ENCODE assay signal across 9 mouse cellular contexts in the genomic region with DNA sequence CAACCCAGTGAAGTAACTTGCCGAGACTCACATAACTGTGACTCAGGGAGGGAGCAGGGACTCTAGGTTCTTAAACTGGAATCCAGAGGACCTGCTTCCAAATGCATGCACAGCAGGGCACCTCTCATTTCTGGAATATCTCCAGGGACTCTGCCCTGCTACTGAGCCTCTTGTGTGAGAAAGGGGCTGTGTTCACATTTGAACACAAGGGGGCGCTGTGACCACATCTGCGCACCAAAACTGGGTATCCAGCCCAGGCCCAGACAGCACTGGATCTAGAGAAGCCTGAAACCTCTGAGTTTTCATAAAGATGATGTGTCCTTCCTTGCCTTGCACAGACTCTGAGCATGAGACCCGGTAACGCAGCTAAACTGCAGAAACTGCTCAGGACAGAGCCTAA. TPM values are rescaled to one million over a fixed set of nuclear protein-coding genes. Genes with fewer than 3 reads are reported as not detected.
A peak's percentile ranks its signal among the peaks of the same experiment; 100 is the strongest.
DNase-seq lines count a peak whose midpoint lies in the region; ATAC-seq and TF ChIP-seq lines count a peak whose summit lies in the region.
"Had no signal": no experiment of that assay in that cellular context is flagged by ENCODE, and none has a peak within 500 bp of the region (broad histone marks: within the 10 kb centered on the region; RNA-seq: fewer than 3 reads in every experiment).

No protein-coding gene starts in this region.

- no peak overlapping the region for H3K9ac ChIP-seq in liver, embryonic 12.5 days
- H3K9ac ChIP-seq in forebrain, embryonic 14.5 days (ENCODE audit: low read length): no peak overlapping the region
- no peak overlapping the region for H3K9ac ChIP-seq in intestine, postnatal 0 days (ENCODE audit: low read depth, low read length)
- H3K9ac ChIP-seq in liver, embryonic 11.5 days (ENCODE audit: low read depth, low read length): no peak overlapping the region
- H3K9ac ChIP-seq in neural tube, embryonic 11.5 days (ENCODE audit: low read length): no peak overlapping the region

- TF ChIP-seq CTCF in intestine, postnatal 0 days (IDR thresholded peaks at IDR 0.05; ENCODE audit: low read depth): peak; percentile 87

- H3K4me1 ChIP-seq in liver, embryonic 12.5 days: 0 out of 2 replicates have a peak, but pooled peaks cover 3% of the 10 kb centered on the region
- H3K4me1 ChIP-seq in forebrain, embryonic 14.5 days (ENCODE audit: control insufficient read depth, insufficient read depth, low read length): no peaks in the 10 kb centered on the region
- H3K4me1 ChIP-seq in intestine, postnatal 0 days (replicated peaks; ENCODE audit: control insufficient read depth, insufficient read depth, low read length): no peaks in the 10 kb centered on the region
- no peaks in the 10 kb centered on the region for H3K4me1 ChIP-seq in liver, embryonic 11.5 days (replicated peaks; ENCODE audit: control insufficient read depth, insufficient read depth, low read length)
- H3K4me1 ChIP-seq in neural tube, embryonic 11.5 days (ENCODE audit: control insufficient read depth, insufficient read depth, low read length): no peaks in the 10 kb centered on the region

- ATAC-seq in liver, embryonic 12.5 days: no peak
- ATAC-seq in forebrain, embryonic 14.5 days: 0 out of 2 replicates have a peak, but pooled peaks have one; percentile 35
- ATAC-seq in intestine, postnatal 0 days: no peak
- ATAC-seq in liver, embryonic 11.5 days (replicated peaks; ENCODE audit: low FRiP score): 0 out of 2 replicates have a peak, but pooled peaks have one; percentile 40
- ATAC-seq in neural tube, embryonic 11.5 days (ENCODE audit: insufficient read depth, low FRiP score, low TSS enrichment): no peak; the same call in 1 of the 2 replicates

- no peak overlapping the region for H3K4me3 ChIP-seq in liver, embryonic 12.5 days
- H3K4me3 ChIP-seq in forebrain, embryonic 14.5 days (ENCODE audit: low read depth, low read length): no peak overlapping the region
- H3K4me3 ChIP-seq in intestine, postnatal 0 days (ENCODE audit: low read depth, low read length): no peak overlapping the region
- no peak overlapping the region for H3K4me3 ChIP-seq in liver, embryonic 11.5 days (ENCODE audit: low read depth, low read length)
- no peak overlapping the region for H3K4me3 ChIP-seq in neural tube, embryonic 11.5 days (ENCODE audit: low read depth, low read length)
- H3K4me3 ChIP-seq: myocyte had no signal

- no peaks in the 10 kb centered on the region for H3K27me3 ChIP-seq in liver, embryonic 12.5 days (replicated peaks)
- H3K27me3 ChIP-seq in forebrain, embryonic 14.5 days (replicated peaks; ENCODE audit: control insufficient read depth, insufficient read depth, low read length): no peaks in the 10 kb centered on the region
- no peaks in the 10 kb centered on the region for H3K27me3 ChIP-seq in intestine, postnatal 0 days (replicated peaks; ENCODE audit: control insufficient read depth, insufficient read depth, low read length)
- no peaks in the 10 kb centered on the region for H3K27me3 ChIP-seq in liver, embryonic 11.5 days (replicated peaks; ENCODE audit: control insufficient read depth, insufficient read depth, low read length)
- H3K27me3 ChIP-seq in neural tube, embryonic 11.5 days (ENCODE audit: control insufficient read depth, insufficient read depth, low read length): no peaks in the 10 kb centered on the region

- no peaks in the 10 kb centered on the region for H3K9me3 ChIP-seq in liver, embryonic 12.5 days (replicated peaks)
- H3K9me3 ChIP-seq in forebrain, embryonic 14.5 days (replicated peaks; ENCODE audit: control insufficient read depth, low read length): no peaks in the 10 kb centered on the region
- no peaks in the 10 kb centered on the region for H3K9me3 ChIP-seq in intestine, postnatal 0 days (ENCODE audit: control insufficient read depth)
- H3K9me3 ChIP-seq in liver, embryonic 11.5 days (ENCODE audit: control insufficient read depth, low read length): no peaks in the 10 kb centered on the region
- H3K9me3 ChIP-seq in neural tube, embryonic 11.5 days (ENCODE audit: control insufficient read depth, low read length): no peaks in the 10 kb centered on the region

- WGBS in liver, embryonic 12.5 days (ENCODE audit: insufficient replicate concordance): 18% methylated on average over 5 of the region's 5 CpGs
- WGBS in forebrain, embryonic 14.5 days: 17% methylated on average over 5 of the region's 5 CpGs
- 21% methylated on average over 5 of the region's 5 CpGs for WGBS in intestine, postnatal 0 days
- WGBS in liver, embryonic 11.5 days: 20% methylated on average over 5 of the region's 5 CpGs
- WGBS in neural tube, embryonic 11.5 days: 23% methylated on average over 5 of the region's 5 CpGs

- no peak overlapping the region for H3K4me2 ChIP-seq in liver, embryonic 12.5 days
- no peak overlapping the region for H3K4me2 ChIP-seq in forebrain, embryonic 14.5 days (ENCODE audit: low read length)
- H3K4me2 ChIP-seq in intestine, postnatal 0 days (replicated peaks; ENCODE audit: low read depth): no peak overlapping the region
- no peak overlapping the region for H3K4me2 ChIP-seq in liver, embryonic 11.5 days
- H3K4me2 ChIP-seq in neural tube, embryonic 11.5 days (ENCODE audit: low read depth): no peak overlapping the region

- H3K27ac ChIP-seq in liver, embryonic 12.5 days: no peak overlapping the region
- no peak overlapping the region for H3K27ac ChIP-seq in forebrain, embryonic 14.5 days (ENCODE audit: low read depth, low read length)
- no peak overlapping the region for H3K27ac ChIP-seq in intestine, postnatal 0 days (ENCODE audit: low read depth, low read length)
- H3K27ac ChIP-seq in liver, embryonic 11.5 days (ENCODE audit: low read depth, low read length): no peak overlapping the region
- no peak overlapping the region for H3K27ac ChIP-seq in neural tube, embryonic 11.5 days (ENCODE audit: low read depth, low read length)

- peaks cover 25% of the 10 kb centered on the region for H3K36me3 ChIP-seq in liver, embryonic 12.5 days
- H3K36me3 ChIP-seq in forebrain, embryonic 14.5 days (ENCODE audit: control insufficient read depth, insufficient read depth, low read length): peaks cover 29% of the 10 kb centered on the region
- peaks cover 24% of the 10 kb centered on the region for H3K36me3 ChIP-seq in intestine, postnatal 0 days (ENCODE audit: control insufficient read depth, insufficient read depth)
- peaks cover 20% of the 10 kb centered on the region for H3K36me3 ChIP-seq in liver, embryonic 11.5 days (ENCODE audit: control insufficient read depth, insufficient read depth, low read length)
- peaks cover 16% of the 10 kb centered on the region for H3K36me3 ChIP-seq in neural tube, embryonic 11.5 days (ENCODE audit: control insufficient read depth, insufficient read depth, low read length)

- peak; percentile 58 for DNase-seq in liver
- DNase-seq in adrenal gland, postnatal 25 days: peak; percentile 63
- peak; percentile 59 for DNase-seq in forebrain, embryonic 14.5 days (ENCODE audit: low spot score)
- peak; percentile 54 for DNase-seq in liver, embryonic 11.5 days (ENCODE audit: low spot score)
- DNase-seq in neural tube, embryonic 11.5 days (ENCODE audit: low spot score): peak; percentile 70
- DNase-seq in thymus, postnatal 36 days: peak; percentile 25 to 41

RNA-seq across cellular contexts. Expression of gene Ctu1, which starts 9.1 kb away (rescaled TPM):
- polyA plus RNA-seq in liver, embryonic 12.5 days (2016; fragmentation: Nextera tagmentation; extraction: Ambion mirVana): 5.9 and 8.0 TPM in 2 replicates
- 11.1 and 13.4 TPM in 2 replicates for total RNA-seq in adrenal gland, postnatal 25 days (2021)
- 18.9 and 20.6 TPM in 2 replicates for polyA plus RNA-seq in forebrain, embryonic 14.5 days (2014; fragmentation: Nextera tagmentation; extraction: Ambion mirVana)
- 5.2 and 5.8 TPM in 2 replicates for polyA plus RNA-seq in intestine, postnatal 0 days (2015; fragmentation: Nextera tagmentation; extraction: Ambion mirVana)
- 7.5 and 8.7 TPM in 2 replicates for polyA plus RNA-seq in liver, embryonic 11.5 days (2014; fragmentation: Nextera tagmentation; extraction: Ambion mirVana)
- 11.0 and 11.6 TPM in 2 replicates for polyA plus RNA-seq in neural tube, embryonic 11.5 days (2014; fragmentation: Nextera tagmentation; extraction: Ambion mirVana)

RNA-seq across cellular contexts. Expression of gene Klk14, which starts 9.3 kb away (rescaled TPM):
- not detected in 2 replicates for polyA plus RNA-seq in liver, embryonic 12.5 days (2016; fragmentation: Nextera tagmentation; extraction: Ambion mirVana)
- total RNA-seq in adrenal gland, postnatal 25 days (2021): not detected in 2 replicates
- not detected in 2 replicates for polyA plus RNA-seq in forebrain, embryonic 14.5 days (2014; fragmentation: Nextera tagmentation; extraction: Ambion mirVana)
- 0.09 and 0.12 TPM in 2 replicates for polyA plus RNA-seq in intestine, postnatal 0 days (2015; fragmentation: Nextera tagmentation; extraction: Ambion mirVana)
- 0.18 TPM in 1 of 2 replicates, not detected in the other for polyA plus RNA-seq in liver, embryonic 11.5 days (2014; fragmentation: Nextera tagmentation; extraction: Ambion mirVana)
- polyA plus RNA-seq in neural tube, embryonic 11.5 days (2014; fragmentation: Nextera tagmentation; extraction: Ambion mirVana): not detected in 2 replicates
- polyA plus RNA-seq: myocyte had no signal

RNA-seq across cellular contexts. Expression of gene Siglece, which starts 21.0 kb away (rescaled TPM):
- 0.79 and 1.6 TPM in 2 replicates for polyA plus RNA-seq in liver, embryonic 12.5 days (2016; fragmentation: Nextera tagmentation; extraction: Ambion mirVana)
- 1.9 and 2.1 TPM in 2 replicates for total RNA-seq in adrenal gland, postnatal 25 days (2021)
- 0.19 and 0.42 TPM in 2 replicates for polyA plus RNA-seq in forebrain, embryonic 14.5 days (2014; fragmentation: Nextera tagmentation; extraction: Ambion mirVana)
- polyA plus RNA-seq in intestine, postnatal 0 days (2015; fragmentation: Nextera tagmentation; extraction: Ambion mirVana): 0.50 and 0.64 TPM in 2 replicates
- polyA plus RNA-seq in liver, embryonic 11.5 days (2014; fragmentation: Nextera tagmentation; extraction: Ambion mirVana): 0.79 and 0.90 TPM in 2 replicates
- 0.34 TPM in 1 of 2 replicates, not detected in the other for polyA plus RNA-seq in neural tube, embryonic 11.5 days (2014; fragmentation: Nextera tagmentation; extraction: Ambion mirVana)
- polyA plus RNA-seq: myocyte had no signal

RNA-seq across cellular contexts. Expression of gene Klk13, which starts 31.4 kb away (rescaled TPM):
- 0.10 and 0.27 TPM in 2 replicates for polyA plus RNA-seq in liver, embryonic 12.5 days (2016; fragmentation: Nextera tagmentation; extraction: Ambion mirVana)
- not detected in 2 replicates for total RNA-seq in adrenal gland, postnatal 25 days (2021)
- polyA plus RNA-seq in forebrain, embryonic 14.5 days (2014; fragmentation: Nextera tagmentation; extraction: Ambion mirVana): not detected in 2 replicates
- 0.12 TPM in 1 of 2 replicates, not detected in the other for polyA plus RNA-seq in intestine, postnatal 0 days (2015; fragmentation: Nextera tagmentation; extraction: Ambion mirVana)
- polyA plus RNA-seq in liver, embryonic 11.5 days (2014; fragmentation: Nextera tagmentation; extraction: Ambion mirVana): 0.44 and 0.56 TPM in 2 replicates
- 0.39 TPM in 1 of 2 replicates, not detected in the other for polyA plus RNA-seq in neural tube, embryonic 11.5 days (2014; fragmentation: Nextera tagmentation; extraction: Ambion mirVana)
- polyA plus RNA-seq: myocyte had no signal

RNA-seq across cellular contexts. Expression of gene Ceacam18, which starts 46.5 kb away (rescaled TPM):
- polyA plus RNA-seq in liver, embryonic 12.5 days (2016; fragmentation: Nextera tagmentation; extraction: Ambion mirVana): not detected in 2 replicates
- total RNA-seq in adrenal gland, postnatal 25 days (2021): not detected in 2 replicates
- polyA plus RNA-seq in forebrain, embryonic 14.5 days (2014; fragmentation: Nextera tagmentation; extraction: Ambion mirVana): not detected in 2 replicates
- polyA plus RNA-seq in intestine, postnatal 0 days (2015; fragmentation: Nextera tagmentation; extraction: Ambion mirVana): 59.7 and 68.3 TPM in 2 replicates
- polyA plus RNA-seq in liver, embryonic 11.5 days (2014; fragmentation: Nextera tagmentation; extraction: Ambion mirVana): not detected in 2 replicates
- not detected in 2 replicates for polyA plus RNA-seq in neural tube, embryonic 11.5 days (2014; fragmentation: Nextera tagmentation; extraction: Ambion mirVana)
- polyA plus RNA-seq: myocyte had no signal

Comparison
In these comparisons a context has a peak if more than half of its experiments do, and no peak if none do; other contexts are left out.
1. ATAC-seq: peak in forebrain, embryonic 14.5 days (single experiment) and liver, embryonic 11.5 days (single experiment); none in liver, embryonic 12.5 days (single experiment), intestine, postnatal 0 days (single experiment) and neural tube, embryonic 11.5 days (single experiment).
2. Peak in every context shown above with its lines, with median percentiles within 50 percentile points of each other: DNase-seq.